Mouse (Mus musculus): ENCODE results near the gene Oxgr1.
"Not testable (repeated sequence)": the region's sequence is repeated elsewhere in the genome, so short reads cannot be mapped to it uniquely, and the experiment has no call there.

The Oxgr1 gene

DNA sequence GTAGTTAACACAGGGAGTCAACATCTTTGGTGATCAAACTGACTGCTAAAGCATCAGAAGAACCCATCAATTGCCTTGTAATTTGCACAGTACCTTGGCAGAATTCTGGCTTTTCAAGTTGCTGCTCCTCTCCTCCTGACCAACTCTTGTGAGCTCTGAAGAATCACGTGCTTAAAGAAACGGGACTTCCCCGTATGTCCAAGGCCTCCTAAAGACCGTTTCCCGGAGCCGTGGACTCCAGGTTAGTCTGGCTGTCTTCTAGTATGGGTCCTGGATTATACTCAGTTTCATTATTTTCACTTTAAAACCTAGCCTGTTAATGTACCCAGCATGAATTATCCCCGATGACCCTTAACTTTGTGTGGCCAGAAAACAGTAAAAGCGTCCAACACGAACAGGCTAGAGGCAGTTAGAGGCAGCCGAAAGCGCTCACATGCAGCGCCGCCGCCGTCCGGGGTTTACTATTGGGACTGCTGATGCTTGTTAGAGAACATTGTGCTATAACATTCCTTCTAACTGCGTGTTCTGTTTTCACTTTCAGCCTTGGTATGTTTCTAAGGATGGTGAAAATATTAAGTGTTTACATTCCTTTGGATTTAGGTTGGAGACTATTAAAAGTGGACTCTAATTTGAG lies at the start of gene Oxgr1:
Gene Oxgr1, minus strand, starts transcription at position 249 of the 634 bp plus-strand sequence.
- no peak for DNase-seq (ENCODE audit: low read depth)

- no peak for DNase-seq (ENCODE audit: low read depth)
These were observed 48.2 kb upstream of the Oxgr1 start for GRCm38 (mm10) chr14:120090401-120090800.

DNA sequence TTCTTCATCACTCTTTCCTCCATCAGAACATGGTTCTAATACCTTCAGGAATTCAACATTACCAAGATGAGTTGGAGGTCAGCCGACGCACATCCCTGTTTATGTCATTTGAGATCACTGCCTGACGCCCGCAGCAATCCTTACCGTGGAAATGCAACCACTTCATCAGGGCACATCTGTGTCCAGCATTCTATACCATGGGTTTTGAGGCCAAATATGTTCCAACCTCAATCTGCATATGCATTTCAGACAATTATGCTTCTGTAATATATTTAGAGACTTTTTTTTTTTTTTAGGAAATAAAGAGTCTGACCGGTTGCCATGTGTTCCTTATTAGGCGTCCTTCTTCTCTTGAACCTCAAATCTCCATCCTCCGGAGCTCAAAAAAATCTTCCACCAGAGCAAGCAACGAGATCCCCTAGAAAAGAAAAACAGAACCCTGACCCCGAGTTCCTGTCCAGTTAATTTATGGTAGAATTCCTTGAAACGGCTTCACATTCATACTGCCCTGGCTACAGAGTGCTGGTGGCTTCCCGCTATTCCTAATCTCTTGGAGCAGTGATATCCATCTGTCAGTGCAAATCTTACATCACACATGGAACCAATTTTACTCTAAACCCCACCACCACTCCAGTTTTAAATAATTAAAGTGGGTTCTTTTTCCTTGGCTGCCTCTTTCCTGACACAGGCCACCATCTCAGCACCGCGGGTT lies 47.6 kb upstream of the Oxgr1 start:
- DNase-seq (ENCODE audit: low read depth): no peak

GRCm38 (mm10) chr14:120089006-120089648 lies 46.9 kb upstream of the Oxgr1 start:
- no peak for DNase-seq (ENCODE audit: low read depth)

DNA sequence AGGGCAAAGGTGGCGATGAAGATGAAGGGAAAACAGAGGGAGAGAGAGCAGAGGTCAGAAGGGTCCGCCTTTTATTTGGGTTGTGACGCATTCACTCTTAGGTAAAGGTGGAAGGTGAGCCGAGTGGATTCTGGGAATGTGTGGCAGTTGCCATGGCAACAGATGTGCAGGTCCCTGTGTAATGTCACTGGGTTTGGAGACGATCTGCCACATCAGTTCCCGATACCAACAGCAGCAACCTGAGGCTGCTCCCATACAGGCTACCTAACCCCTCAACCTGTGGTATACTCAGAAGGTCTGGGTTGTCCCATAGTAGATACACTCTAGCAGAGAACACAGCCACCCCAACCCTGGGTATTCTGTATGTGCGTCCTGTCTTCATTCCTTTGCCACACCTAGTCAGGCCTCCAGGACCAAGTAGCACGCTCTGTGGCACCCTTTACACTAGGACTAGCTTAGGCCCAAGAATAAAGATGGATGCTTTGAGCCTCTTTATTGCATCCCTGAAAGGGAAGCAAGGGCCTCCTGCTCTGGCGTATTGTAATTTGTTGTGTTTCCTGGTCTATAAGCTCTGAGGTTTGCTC lies 41.9 kb upstream of the Oxgr1 start:
- DNase-seq (ENCODE audit: low read depth): no peak

DNA sequence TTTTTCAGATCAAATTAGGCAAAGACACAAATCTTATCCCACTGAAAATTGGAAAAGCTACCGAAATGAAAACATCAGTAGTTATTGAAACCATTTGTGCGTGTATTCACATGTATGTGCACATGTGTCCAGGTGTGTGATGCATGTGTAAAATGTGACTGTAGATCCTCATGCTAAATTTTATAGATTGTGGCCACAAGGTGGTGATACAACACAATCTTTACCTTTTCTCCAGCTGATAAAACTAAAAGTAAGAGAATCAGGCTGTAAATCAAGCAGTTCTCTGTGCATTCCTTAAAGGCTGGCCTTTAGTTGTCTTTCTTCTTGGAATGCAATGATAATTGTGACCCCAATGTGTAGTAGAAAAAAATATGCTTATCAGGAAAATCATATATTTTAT lies 34.0 kb upstream of the Oxgr1 start:
- DNase-seq (ENCODE audit: low read depth): peak; percentile 35

DNA sequence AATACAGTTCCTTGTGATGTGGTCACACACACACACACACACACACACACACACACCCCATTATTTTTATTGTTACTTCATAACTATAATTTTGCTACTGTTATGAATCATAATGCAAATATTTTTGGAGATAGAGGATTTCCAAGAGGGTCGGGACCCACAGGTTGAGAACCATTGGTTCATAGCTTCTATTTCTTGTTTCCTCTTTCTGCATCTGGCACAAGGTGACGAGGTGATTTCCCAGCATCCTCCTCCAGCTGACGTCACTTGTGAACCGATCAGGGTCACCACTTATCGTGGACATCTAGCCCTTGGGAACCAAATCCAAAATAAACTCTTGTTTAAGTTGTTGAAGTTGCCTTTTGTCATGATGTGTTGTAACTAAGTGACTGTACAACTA lies 33.5 kb upstream of the Oxgr1 start:
- DNase-seq (ENCODE audit: low read depth): no peak

DNA sequence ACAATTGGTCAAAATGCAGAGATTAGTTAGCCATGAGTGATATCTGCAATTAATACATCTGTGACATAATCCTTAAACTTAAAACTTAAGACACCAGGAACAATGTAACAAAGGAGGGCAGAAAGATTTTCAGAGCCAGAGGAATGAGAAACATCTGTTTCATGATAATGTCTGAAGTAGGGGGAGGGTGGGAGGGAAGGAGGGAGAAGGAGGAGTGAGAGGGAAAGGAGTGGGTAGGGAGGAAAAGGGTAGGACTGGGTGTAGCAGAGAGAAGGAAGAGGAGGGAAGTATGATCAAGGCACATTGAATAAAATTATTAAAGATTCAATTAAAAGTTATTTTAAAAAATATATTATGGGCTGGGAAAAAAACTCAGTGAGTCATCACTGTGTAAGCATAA lies 32.0 kb upstream of the Oxgr1 start:
- DNase-seq (ENCODE audit: low read depth): no peak

GRCm38 (mm10) chr14:120061096-120061495 lies 18.9 kb upstream of the Oxgr1 start:
- DNase-seq (ENCODE audit: low read depth): peak; percentile 11

- no peak for DNase-seq (ENCODE audit: low read depth)
These were observed 8.8 kb downstream of the Oxgr1 start for GRCm38 (mm10) chr14:120033454-120033853.

GRCm38 (mm10) chr14:120019948-120020347 lies 22.3 kb downstream of the Oxgr1 start:
- DNase-seq (ENCODE audit: low read depth): no peak

GRCm38 (mm10) chr14:120009969-120010872 lies 32.0 kb downstream of the Oxgr1 start:
- DNase-seq (ENCODE audit: low read depth): no peak

DNA sequence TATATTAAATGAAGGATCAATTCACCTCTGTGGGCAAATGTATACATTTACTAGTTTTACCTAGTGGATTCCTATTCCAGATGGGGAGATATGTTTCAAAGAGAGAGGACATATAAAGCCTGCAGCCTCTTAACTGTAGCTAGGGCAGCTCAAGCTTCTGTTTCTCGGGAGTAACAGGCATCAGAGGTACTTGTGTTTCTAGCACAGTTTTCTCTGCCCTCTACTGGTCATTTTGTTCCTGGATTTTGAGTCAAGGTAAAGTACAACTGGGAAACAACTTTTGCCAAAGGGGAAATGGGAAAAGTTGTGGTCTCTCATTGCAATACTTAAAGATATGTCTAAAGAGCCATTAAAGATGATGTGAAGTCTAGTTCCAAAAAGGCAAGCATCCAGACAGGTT lies 37.1 kb downstream of the Oxgr1 start:
- no peak for DNase-seq (ENCODE audit: low read depth)

DNA sequence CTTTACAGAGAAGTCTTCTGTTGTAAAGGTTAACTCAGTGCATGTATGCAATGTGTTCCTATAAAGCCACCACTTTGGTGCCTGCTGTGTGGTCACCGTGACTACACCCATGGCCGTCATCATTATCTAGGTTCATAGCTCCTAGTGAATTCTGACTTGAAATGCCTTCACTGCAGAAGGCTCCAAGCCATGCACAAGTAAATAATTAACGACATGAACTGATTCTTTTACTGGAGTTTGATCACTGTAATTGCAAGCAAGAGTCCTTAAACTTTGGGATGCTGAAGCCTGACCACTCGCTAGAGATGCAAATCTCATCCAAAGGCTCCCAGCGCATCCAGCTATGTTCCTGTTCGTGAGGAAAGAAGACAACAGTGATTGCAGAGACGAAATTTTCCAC lies 38.6 kb downstream of the Oxgr1 start:
- DNase-seq (ENCODE audit: low read depth): no peak

DNA sequence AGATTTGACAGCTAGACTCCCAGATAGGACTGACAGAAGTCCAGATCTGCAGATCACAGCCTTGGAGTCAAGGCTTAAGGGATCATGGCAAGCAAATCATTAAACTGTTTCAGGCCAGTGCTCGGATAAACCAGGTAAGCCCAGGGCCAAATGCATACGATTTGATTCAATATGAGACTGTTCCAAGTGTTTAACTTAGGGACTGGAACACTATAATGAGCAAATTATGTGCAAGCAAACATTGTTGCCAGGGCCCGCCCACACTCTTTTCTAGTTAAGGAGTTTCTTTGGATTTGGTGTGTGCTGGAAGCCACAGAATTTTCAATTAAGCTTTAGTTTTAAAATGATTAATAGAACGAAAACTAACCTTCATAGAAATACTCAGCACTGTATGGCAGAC lies 39.6 kb downstream of the Oxgr1 start:
- DNase-seq (ENCODE audit: low read depth): no peak

DNA sequence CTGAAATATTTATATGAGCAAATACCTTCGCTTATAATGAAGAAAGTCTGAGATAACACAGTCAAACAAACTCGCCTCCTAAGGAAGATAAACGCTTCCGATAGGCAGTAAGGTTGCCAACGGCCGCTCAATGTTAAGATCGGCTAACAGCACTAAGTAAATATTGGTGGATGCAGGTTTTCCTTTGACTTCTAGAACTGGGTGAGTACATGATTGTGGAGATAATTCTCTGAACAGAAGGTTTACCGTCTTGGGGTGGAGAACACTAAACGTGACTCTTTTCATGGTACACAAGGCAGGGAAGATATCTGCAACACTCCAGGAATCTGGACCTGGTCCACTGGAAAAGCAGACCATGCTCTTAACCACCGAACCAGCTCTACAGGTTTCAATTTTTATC lies 52.6 kb downstream of the Oxgr1 start:
- DNase-seq (ENCODE audit: low read depth): no peak

DNA sequence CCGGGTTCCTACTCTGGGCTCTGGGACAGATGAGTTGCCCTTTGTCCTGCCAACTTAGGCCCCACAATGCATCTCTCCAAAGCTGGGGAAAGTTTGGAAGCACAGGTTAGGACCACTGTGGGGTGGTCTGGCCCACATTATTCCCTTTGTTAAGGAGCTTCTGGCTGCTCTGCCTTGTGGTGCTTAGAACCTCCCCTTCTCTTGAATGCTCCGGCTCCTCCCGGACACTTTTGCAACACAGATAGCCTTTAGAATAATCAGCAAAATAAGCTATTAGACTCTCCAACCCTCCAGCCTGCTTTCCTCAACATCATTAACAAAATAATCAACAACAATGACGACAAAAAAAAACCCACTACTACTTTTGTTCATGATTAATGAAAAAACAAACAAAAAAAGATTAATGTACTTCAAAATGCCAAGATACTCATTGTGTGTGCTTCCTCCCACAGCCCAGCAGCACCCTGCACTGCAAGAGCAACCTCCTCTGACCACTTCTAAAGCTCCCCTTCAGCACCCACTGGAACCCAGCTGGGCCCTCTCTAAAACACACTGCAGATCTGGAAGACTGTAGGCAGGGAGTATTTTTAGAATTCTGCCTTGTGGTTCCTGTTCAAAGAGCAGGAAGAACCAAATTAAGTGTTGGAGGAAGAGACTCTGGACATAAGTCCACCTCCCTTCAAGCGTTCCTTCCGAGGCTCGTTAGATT lies 53.1 kb downstream of the Oxgr1 start:
- no peak for DNase-seq (ENCODE audit: low read depth)

DNA sequence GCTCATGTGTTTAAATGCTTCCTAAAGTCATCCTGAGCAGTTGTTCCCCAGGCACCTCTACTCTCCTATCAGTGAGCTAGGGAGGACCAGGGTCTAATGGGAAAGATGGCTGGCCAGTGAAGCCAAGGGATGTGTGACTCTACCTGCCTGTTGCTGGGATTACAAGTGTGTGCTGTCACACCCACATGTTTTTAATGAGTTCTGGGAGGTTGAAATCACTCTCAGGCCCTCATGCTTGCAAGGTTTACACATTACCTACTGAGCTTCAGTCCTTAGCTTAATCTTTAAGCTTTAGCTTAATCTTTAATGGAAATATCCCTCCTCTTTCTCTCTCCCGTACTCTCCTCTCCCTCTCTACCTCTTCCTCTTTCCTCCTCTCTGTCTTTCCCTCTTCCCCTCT lies 55.0 kb downstream of the Oxgr1 start:
- no peak for DNase-seq (ENCODE audit: low read depth)

DNA sequence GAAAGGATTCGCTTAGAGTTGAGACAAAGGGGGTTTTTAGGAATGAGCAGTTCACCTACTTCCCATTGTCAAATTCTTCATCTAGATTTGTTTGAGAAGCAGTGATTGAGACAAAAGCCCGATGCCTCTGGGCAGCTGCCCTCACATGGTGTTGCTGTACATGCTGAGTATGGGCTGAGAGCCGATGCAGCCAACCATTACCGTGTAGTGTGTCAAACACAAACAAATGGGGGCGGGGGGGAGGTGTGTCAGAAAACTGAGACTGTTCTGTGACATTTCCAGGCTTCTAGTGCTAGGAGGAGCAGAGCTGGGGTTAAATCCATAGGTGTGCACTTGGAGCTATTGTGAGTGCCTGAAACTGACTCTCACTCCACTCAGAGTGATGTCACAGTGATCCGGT lies 55.5 kb downstream of the Oxgr1 start:
- no peak for DNase-seq (ENCODE audit: low read depth)

GRCm38 (mm10) chr14:119986351-119986750 lies 55.9 kb downstream of the Oxgr1 start:
- DNase-seq (ENCODE audit: low read depth): not testable (repeated sequence)

- no peak for DNase-seq (ENCODE audit: low read depth)
These were observed 60.9 kb downstream of the Oxgr1 start for GRCm38 (mm10) chr14:119981314-119981713.
